Mouse (Mus musculus) cerebellum, adult 2 months (tissue): ENCODE measurements around the gene Chmp3. TPM values are rescaled to one million over a fixed set of nuclear protein-coding genes. Genes with fewer than 3 reads are reported as not detected.
A peak's percentile ranks its signal among the peaks of the same experiment; 100 is the strongest.

ENCODE experiments used
- DNase-seq, 2 experiments: peaks; one replicate each; pipeline ENCODE4 v3.0.0; 2021
- H3K27ac ChIP-seq: fragments of 200-500 bp; 2 replicates; pipeline ENCODE4 v1.5.1; 2012; ENCODE audit warnings: low read length, control low read depth, inconsistent platforms; ENCODE audit not compliant: insufficient read depth
- H3K27me3 ChIP-seq: fragments of 200-500 bp; 2 replicates; pipeline ENCODE4 v1.6.1; 2012; ENCODE audit warnings: inconsistent platforms, mild to moderate bottlenecking, low read length, moderate library complexity; ENCODE audit not compliant: control insufficient read depth, insufficient read depth
- H3K4me1 ChIP-seq: fragments of 200-500 bp; 2 replicates; pipeline ENCODE4 v1.6.1; 2011; ENCODE audit warnings: low read length; ENCODE audit not compliant: control insufficient read depth, insufficient read depth
- H3K4me3 ChIP-seq: fragments of 200-500 bp; replicated peaks from 2 replicates; pipeline ENCODE3; 2011; ENCODE audit warnings: mild to moderate bottlenecking, low read depth, low read length, control low read depth; ENCODE audit not compliant: insufficient read depth
- CTCF ChIP-seq: fragments of 200-500 bp; IDR thresholded peaks from 2 replicates; pipeline ENCODE4 v1.5.1; 2011; ENCODE audit warnings: low read depth, mild to moderate bottlenecking, control low read depth, low read length, moderate library complexity, borderline replicate concordance; ENCODE audit not compliant: insufficient read depth
- POLR2A ChIP-seq: fragments of 200-500 bp; IDR thresholded peaks from 2 replicates; pipeline ENCODE4 v1.6.1; 2011; ENCODE audit warnings: low read length, control low read depth, borderline replicate concordance; ENCODE audit not compliant: insufficient read depth
- WGBS: fragments of 180-500 bp; shearing (Covaris S2); methylation state at CpG from one replicate; pipeline ENCODE4 v1.1.7; 2018; 5-methylcytosine and 5-hydroxymethylcytosine counted together
- polyA plus RNA-seq: library from polyadenylated mRNA; depleted of rRNA; stranded (reverse); fragments of >200 nt; gene quantifications from 2 replicates; pipeline ENCODE4 v1.2.3, GENCODE M21; 2012

The Chmp3 gene
- polyA plus RNA-seq, 1 experiment: 125 TPM

GRCm38 (mm10) chr6:71519476-71519875, 24.1 kb upstream of the Chmp3 start:
- DNase-seq: peak; percentile 54 to 75
- TF ChIP-seq CTCF: no peak
- Histone ChIP-seq H3K4me1 (peaks cover 28% of the 10 kb centered on the region), H3K27me3 (no peaks in the 10 kb centered on the region), H3K27ac (peak overlapping the region; percentile 51; the same call in 1 of the 2 replicates), H3K4me3 (no peak overlapping the region)
- 17% methylated on average over 4 of the region's 4 CpGs for WGBS

- 3% methylated on average over 3 of the region's 3 CpGs for WGBS
Measured at GRCm38 (mm10) chr6:71525556-71525955, 18.0 kb upstream of the Chmp3 start.

GRCm38 (mm10) chr6:71527056-71527455, 16.5 kb upstream of the Chmp3 start:
- Histone ChIP-seq H3K4me3 (no peak overlapping the region), H3K4me1 (peaks cover 36% of the 10 kb centered on the region), H3K27ac (peak overlapping the region; percentile 87), H3K27me3 (no peaks in the 10 kb centered on the region)
- TF ChIP-seq CTCF (no peak), POLR2A (no peak)
- WGBS: 15% methylated on average over 10 of the region's 10 CpGs
- DNase-seq: peak; percentile 68 to 78

More at GRCm38 (mm10) chr6:71525556-71525955, 18.0 kb upstream of the Chmp3 start:
- no peak for TF ChIP-seq CTCF
- no peak for TF ChIP-seq POLR2A
- no peaks in the 10 kb centered on the region for H3K27me3 ChIP-seq
- no peak overlapping the region for H3K4me3 ChIP-seq
- H3K27ac ChIP-seq: peak overlapping the region; percentile 13; the same call in 1 of the 2 replicates
- DNase-seq: peak; percentile 91 to 98
- peaks cover 33% of the 10 kb centered on the region for H3K4me1 ChIP-seq

GRCm38 (mm10) chr6:71527826-71528225, 15.8 kb upstream of the Chmp3 start:
- H3K27me3 ChIP-seq: no peaks in the 10 kb centered on the region
- H3K4me1 ChIP-seq: peaks cover 34% of the 10 kb centered on the region
- TF ChIP-seq CTCF: no peak
- peak overlapping the region; percentile 87 for H3K27ac ChIP-seq
- peak; percentile 41 to 51 for DNase-seq
- no peak overlapping the region for H3K4me3 ChIP-seq
- WGBS: 44% methylated on average over 9 of the region's 9 CpGs

GRCm38 (mm10) chr6:71530176-71530575, 13.4 kb upstream of the Chmp3 start:
- Histone ChIP-seq H3K27ac (peak overlapping the region; percentile 45), H3K4me1 (peaks cover 20% of the 10 kb centered on the region), H3K4me3 (no peak overlapping the region), H3K27me3 (no peaks in the 10 kb centered on the region)
- no peak for TF ChIP-seq POLR2A
- no peak for TF ChIP-seq CTCF
- DNase-seq: peak; percentile 67 to 81
- WGBS: 11% methylated on average over 8 of the region's 8 CpGs

- no peak for DNase-seq
- H3K4me1 ChIP-seq: no peaks in the 10 kb centered on the region
- no peaks in the 10 kb centered on the region for H3K27me3 ChIP-seq
- TF ChIP-seq POLR2A (no peak), CTCF (no peak)
- H3K27ac ChIP-seq: no peak overlapping the region
- H3K4me3 ChIP-seq: no peak overlapping the region
Measured at GRCm38 (mm10) chr6:71537286-71537685, 6.3 kb upstream of the Chmp3 start.

GRCm38 (mm10) chr6:71555507-71555951, 11.9 kb downstream of the Chmp3 start:
- 50% methylated on average over 2 of the region's 2 CpGs for WGBS

GRCm38 (mm10) chr6:71556826-71557225, 13.2 kb downstream of the Chmp3 start:
- DNase-seq: no peak
- Histone ChIP-seq H3K4me1 (no peaks in the 10 kb centered on the region), H3K4me3 (no peak overlapping the region), H3K27me3 (no peaks in the 10 kb centered on the region), H3K27ac (no peak overlapping the region)
- 96% methylated on average over 2 of the region's 2 CpGs for WGBS
- TF ChIP-seq CTCF (no peak), POLR2A (no peak)

More at GRCm38 (mm10) chr6:71555507-71555951, 11.9 kb downstream of the Chmp3 start:
- TF ChIP-seq POLR2A (no peak), CTCF (no peak)
- no peaks in the 10 kb centered on the region for H3K4me1 ChIP-seq
- peak in 1 of 2 experiments; percentile 30 for DNase-seq
- H3K27me3 ChIP-seq: no peaks in the 10 kb centered on the region
- H3K27ac ChIP-seq: no peak overlapping the region
- H3K4me3 ChIP-seq: no peak overlapping the region
